Mouse (Mus musculus) bone marrow, adult 2 months (tissue): ENCODE measurements around the gene Git2. TPM values are rescaled to one million over a fixed set of nuclear protein-coding genes. Genes with fewer than 3 reads are reported as not detected.

Experiments
- H3K27ac ChIP-seq: fragments of 200-500 bp; 2 replicates; pipeline ENCODE4 v1.5.1; 2012; ENCODE audit warnings: low read depth, mild to moderate bottlenecking, control low read depth, inconsistent platforms, low read length; ENCODE audit not compliant: control insufficient read depth, poor library complexity, insufficient read depth
- H3K4me1 ChIP-seq: fragments of 200-500 bp; 2 replicates; pipeline ENCODE4 v1.6.1; 2011; ENCODE audit warnings: low read length; ENCODE audit not compliant: control insufficient read depth, insufficient read depth
- H3K4me3 ChIP-seq: fragments of 200-500 bp; replicated peaks from 2 replicates; pipeline ENCODE3; 2011; ENCODE audit warnings: mild to moderate bottlenecking, low read depth, low read length, control low read depth; ENCODE audit not compliant: control insufficient read depth
- CTCF ChIP-seq: fragments of 200-500 bp; IDR thresholded peaks from 2 replicates; pipeline ENCODE4 v1.5.1; 2011; ENCODE audit warnings: low read length, control low read depth; ENCODE audit not compliant: control insufficient read depth, insufficient read depth
- POLR2A ChIP-seq: fragments of 200-500 bp; IDR thresholded peaks from 2 replicates; pipeline ENCODE4 v1.6.1; 2011; ENCODE audit warnings: low read depth, mild to moderate bottlenecking, control low read depth, low read length, borderline replicate concordance; ENCODE audit not compliant: control insufficient read depth
- WGBS: fragments of 180-500 bp; shearing (Covaris S2); methylation state at CpG from one replicate; pipeline ENCODE4 v1.1.7; 2018; 5-methylcytosine and 5-hydroxymethylcytosine counted together
- polyA plus RNA-seq: library from polyadenylated mRNA; stranded (reverse); fragments of >200 nt; gene quantifications from 2 replicates; pipeline ENCODE4 v1.2.4, GENCODE M21; 2011; ENCODE audit warnings: low replicate concordance; ENCODE audit not compliant: missing spikeins, insufficient read depth, insufficient read length

Gene Git2
- polyA plus RNA-seq, 1 experiment = 52.4 TPM

GRCm38 (mm10) chr5:114745581-114745980 lies 29.7 kb downstream of the Git2 start:
- no peak for TF ChIP-seq POLR2A
- TF ChIP-seq CTCF = no peak
- 48% methylated on average over 5 of the region's 5 CpGs for WGBS
- Histone ChIP-seq H3K27ac (no peak overlapping the region), H3K4me1 (no peaks in the 10 kb centered on the region; the same call in 1 of the 2 replicates), H3K4me3 (no peak overlapping the region)

GRCm38 (mm10) chr5:114743697-114744090 lies 31.6 kb downstream of the Git2 start:
- Histone ChIP-seq H3K27ac (no peak overlapping the region), H3K4me1 (no peaks in the 10 kb centered on the region; the same call in 1 of the 2 replicates), H3K4me3 (no peak overlapping the region)
- WGBS = 93% methylated on average over 8 of the region's 8 CpGs
- TF ChIP-seq POLR2A (no peak), CTCF (no peak)

GRCm38 (mm10) chr5:114742998-114743696 lies 32.2 kb downstream of the Git2 start:
- no peak overlapping the region for H3K27ac ChIP-seq
- no peak overlapping the region for H3K4me3 ChIP-seq
- 93% methylated on average over 13 of the region's 13 CpGs for WGBS
- TF ChIP-seq CTCF = no peak
- no peak for TF ChIP-seq POLR2A
- no peaks in the 10 kb centered on the region; the same call in 1 of the 2 replicates for H3K4me1 ChIP-seq

GRCm38 (mm10) chr5:114742572-114742971 lies 32.7 kb downstream of the Git2 start:
- 93% methylated on average over 10 of the region's 10 CpGs for WGBS
- no peak overlapping the region for H3K27ac ChIP-seq
- H3K4me1 ChIP-seq = no peaks in the 10 kb centered on the region; the same call in 1 of the 2 replicates
- H3K4me3 ChIP-seq = no peak overlapping the region
- TF ChIP-seq POLR2A (no peak), CTCF (no peak)

- TF ChIP-seq CTCF (no peak), POLR2A (no peak)
- no peaks in the 10 kb centered on the region for H3K4me1 ChIP-seq
- H3K27ac ChIP-seq = no peak overlapping the region
- no peak overlapping the region for H3K4me3 ChIP-seq
- WGBS = 72% methylated on average over 4 of the region's 4 CpGs
These were observed 34.7 kb downstream of the Git2 start for GRCm38 (mm10) chr5:114740595-114740994.

GRCm38 (mm10) chr5:114738707-114739241 lies 36.5 kb downstream of the Git2 start:
- 76% methylated on average over 12 of the region's 12 CpGs for WGBS
- no peak overlapping the region for H3K4me3 ChIP-seq
- TF ChIP-seq POLR2A (0 out of 2 replicates have a peak, but pooled peaks have one; percentile 27), CTCF (no peak)
- no peaks in the 10 kb centered on the region for H3K4me1 ChIP-seq
- no peak overlapping the region for H3K27ac ChIP-seq

GRCm38 (mm10) chr5:114737090-114737887 lies 38.0 kb downstream of the Git2 start:
- Histone ChIP-seq H3K4me1 (no peaks in the 10 kb centered on the region), H3K4me3 (no peak overlapping the region), H3K27ac (no peak overlapping the region)
- TF ChIP-seq CTCF (no peak), POLR2A (no peak)
- WGBS = 88% methylated on average over 21 of the region's 21 CpGs

- Histone ChIP-seq H3K4me1 (no peaks in the 10 kb centered on the region), H3K4me3 (no peak overlapping the region), H3K27ac (no peak overlapping the region; the same call in 1 of the 2 replicates)
- no peak for TF ChIP-seq CTCF
- WGBS = 93% methylated on average over 15 of the region's 15 CpGs
These were observed 41.7 kb downstream of the Git2 start for GRCm38 (mm10) chr5:114733606-114734005.
